Mouse (Mus musculus): Measurements from ENCODE around the gene C130060K24Rik. TPM values are rescaled to one million over a fixed set of nuclear protein-coding genes. Genes with fewer than 3 reads are reported as not detected.
A peak's percentile ranks its signal among the peaks of the same experiment; 100 is the strongest.

Gene C130060K24Rik
- total RNA-seq (2015) = not detected in 2 replicates
- total RNA-seq (2017) = not detected in 2 replicates

DNA sequence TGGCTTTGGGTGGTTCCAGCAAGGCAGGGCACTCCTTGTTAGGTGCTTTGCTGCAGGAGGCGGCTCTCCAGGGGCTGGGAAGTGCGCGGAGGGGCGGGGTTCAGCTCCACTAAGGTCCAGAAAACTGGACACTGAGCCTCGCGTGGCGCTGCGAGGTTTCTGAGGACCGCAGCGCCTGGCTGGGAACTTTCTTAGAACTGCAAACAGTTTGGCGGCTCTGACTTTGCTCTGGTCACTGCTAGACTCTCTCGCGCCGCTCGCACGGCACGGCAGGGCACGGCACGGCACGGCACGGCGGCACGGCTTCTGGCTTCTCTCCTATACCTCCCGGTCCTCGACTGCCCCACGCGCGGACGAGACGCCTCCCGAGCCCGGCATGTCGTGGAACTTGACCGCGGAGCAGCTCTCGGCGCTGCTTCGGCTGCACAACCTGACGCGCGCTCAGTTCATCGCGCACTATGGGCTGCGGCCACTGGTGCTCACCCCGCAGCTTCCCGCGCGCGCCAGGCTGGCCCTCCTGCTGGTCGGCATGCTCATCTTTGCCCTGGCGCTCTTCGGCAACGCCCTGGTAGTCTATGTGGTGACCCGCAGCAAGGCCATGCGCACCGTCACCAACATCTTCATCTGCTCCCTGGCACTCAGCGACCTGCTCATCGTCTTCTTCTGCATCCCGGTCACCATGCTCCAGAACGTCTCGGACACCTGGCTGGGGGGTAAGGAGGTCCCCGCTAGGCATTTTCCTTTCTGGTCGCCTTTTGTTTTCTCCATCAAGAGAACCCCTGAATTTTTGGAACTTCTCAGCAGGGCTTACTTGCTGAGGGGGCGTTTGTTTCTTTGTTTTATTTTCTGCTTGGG is at the start of gene C130060K24Rik:
TSS of gene C130060K24Rik (plus strand) at position 188 of the 855 bp plus-strand sequence.
- ATAC-seq (replicated peaks; ENCODE audit: poor library complexity) = peak; percentile 60

DNA sequence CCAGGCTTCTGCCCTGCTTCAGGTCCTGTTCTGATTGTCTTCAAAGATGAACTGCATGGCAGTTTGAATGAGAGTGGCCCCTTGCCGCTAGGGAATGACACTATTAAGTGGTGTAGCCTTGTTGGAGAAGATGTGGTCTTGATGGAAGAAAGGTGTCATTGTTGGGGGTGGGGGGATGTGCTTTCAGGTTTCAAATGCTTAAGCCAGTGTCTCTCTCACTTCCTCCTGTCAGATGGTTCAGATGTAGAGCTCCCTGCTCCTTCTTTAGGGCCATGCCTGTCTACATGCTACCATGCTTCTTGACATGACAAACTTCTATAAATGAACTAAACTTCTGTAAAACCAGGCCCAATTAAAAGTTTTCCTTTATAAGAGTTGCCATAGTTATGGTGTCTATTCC is 46.7 kb upstream of the C130060K24Rik start:
- no peak for ATAC-seq (replicated peaks; ENCODE audit: poor library complexity)

DNA sequence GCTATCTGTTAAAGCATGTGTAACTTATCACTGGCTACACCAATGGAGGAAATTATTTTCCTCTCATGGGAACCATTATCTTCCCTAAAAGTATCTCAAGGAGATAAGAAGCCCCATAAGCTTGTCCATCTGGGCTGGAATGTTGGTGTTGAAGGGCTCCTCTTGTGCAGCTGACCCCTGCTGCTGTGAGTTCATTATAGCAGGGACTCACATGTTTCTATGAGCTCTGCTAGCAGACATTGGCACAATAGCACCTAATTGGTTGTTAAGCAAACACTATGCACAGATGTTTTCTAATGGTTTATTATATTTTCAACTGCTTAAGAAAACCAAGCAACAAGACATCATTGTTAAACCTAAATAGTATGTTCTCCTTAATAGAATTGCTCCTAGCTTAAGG is 41.5 kb upstream of the C130060K24Rik start:
- ATAC-seq (replicated peaks; ENCODE audit: poor library complexity) = no peak

DNA sequence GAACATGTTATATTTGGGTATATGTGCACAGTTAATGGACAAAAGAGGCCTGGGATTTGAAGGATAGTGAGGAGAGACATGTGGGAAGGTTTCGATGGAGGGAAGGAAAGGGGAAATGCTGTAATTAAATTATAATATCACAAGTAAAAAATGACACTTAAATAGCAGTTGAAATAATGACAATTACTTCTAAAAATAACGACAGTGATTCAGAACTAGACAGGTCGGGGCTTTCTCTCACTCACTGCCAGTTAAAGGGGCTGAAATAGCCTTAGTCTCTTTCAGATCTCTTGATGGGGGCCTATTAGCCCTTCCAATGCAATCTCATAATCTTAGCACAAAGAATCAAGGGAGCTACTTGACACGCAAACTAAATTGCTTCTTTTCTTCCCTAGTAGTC is 39.5 kb upstream of the C130060K24Rik start:
- no peak for ATAC-seq (replicated peaks; ENCODE audit: poor library complexity)

DNA sequence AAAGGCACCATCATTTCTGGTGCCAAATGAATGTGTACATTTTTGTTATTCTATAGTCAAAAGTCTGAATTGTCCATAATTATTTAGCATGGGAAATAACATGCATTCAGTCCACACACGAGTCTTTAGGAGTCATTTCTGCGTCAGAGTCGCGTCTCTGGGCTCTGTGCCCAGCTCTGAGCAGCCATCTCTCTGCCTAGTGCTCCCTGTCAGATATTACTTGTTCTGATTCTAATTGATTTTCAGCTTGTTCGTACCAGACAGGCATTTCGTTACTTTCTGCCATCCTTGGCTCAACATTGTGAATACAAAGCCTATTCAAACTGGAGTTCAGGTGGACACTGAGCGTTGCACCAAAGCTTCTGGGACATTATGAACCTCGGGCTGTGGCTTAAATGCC is 33.2 kb upstream of the C130060K24Rik start:
- no peak for ATAC-seq (replicated peaks; ENCODE audit: poor library complexity)

DNA sequence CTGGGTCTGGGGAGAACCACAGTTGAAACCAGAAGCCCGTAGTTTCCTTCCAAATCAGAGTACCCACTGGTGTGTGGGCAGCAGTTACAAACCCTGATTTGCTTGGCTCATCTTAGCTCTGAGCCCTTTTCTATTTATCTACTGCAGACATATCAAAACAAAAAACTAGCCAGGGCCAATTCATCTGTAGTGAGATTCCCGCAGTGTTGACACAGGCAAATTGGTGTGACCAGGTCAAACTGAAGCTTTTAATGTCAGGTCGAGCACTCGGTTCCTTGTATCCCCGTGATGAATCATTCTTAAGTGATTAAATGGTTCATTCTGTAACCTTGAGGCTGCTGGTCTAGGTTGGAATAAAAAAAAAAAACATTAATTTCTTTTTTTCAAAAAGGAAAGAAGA is 32.6 kb upstream of the C130060K24Rik start:
- no peak for ATAC-seq (replicated peaks; ENCODE audit: poor library complexity)

DNA sequence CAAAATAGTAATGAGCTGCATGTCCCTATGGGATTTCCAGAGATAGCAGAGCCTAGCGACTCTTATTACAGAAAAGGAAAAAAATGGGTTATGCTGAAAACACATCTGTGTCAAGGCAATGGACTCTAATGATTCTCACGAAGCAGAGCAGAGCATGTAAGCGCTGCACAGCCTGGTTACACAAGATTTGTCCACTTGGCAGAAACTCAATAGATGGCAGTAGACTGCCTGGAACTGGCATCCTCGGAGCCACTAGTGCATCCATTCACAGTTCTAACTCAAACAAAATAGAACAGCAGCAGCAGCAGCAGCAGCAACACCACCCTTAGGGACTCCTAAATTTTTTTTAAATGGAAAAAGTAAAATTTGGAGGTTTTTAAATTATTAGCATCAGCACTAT is 29.3 kb upstream of the C130060K24Rik start:
- ATAC-seq (replicated peaks; ENCODE audit: poor library complexity) = no peak

DNA sequence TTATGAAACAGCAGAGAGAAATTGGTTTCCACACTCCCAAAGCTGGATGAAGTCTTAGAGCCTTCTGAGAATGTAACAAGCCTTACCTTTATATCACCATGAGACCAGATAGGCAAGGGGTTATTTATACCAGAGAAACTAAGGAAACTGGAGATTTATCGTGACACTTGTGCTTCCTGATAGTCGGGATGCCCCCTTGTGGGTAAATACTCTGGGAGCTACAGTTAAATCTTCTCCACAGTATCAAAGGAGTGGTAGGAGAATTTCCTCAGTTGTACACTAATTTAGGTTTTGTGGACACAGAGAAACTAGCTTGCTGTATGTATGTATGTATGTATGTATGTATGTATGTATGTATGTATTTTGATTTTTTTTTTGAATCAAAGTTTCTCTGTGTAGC is 5.0 kb upstream of the C130060K24Rik start:
- no peak for ATAC-seq (replicated peaks; ENCODE audit: poor library complexity)

DNA sequence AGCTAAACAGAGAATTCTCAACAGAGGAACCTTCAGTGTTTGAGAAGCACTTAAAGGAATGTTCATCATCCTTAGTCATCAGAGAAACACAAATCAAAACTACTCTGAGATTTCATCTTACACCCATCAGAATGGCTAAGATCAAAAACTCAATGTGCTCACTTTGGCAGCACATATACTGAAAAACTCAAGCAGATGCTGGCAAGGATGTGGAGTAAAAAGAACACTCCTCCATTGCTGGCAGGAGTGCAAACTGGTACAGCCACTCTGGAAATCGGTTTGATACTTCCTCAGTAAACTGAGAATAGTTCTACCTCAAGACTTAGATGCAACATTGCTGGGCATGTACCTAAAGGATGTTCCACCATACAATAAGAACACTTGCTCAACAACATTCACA is 41.0 kb downstream of the C130060K24Rik start:
- no peak for ATAC-seq (replicated peaks; ENCODE audit: poor library complexity)

DNA sequence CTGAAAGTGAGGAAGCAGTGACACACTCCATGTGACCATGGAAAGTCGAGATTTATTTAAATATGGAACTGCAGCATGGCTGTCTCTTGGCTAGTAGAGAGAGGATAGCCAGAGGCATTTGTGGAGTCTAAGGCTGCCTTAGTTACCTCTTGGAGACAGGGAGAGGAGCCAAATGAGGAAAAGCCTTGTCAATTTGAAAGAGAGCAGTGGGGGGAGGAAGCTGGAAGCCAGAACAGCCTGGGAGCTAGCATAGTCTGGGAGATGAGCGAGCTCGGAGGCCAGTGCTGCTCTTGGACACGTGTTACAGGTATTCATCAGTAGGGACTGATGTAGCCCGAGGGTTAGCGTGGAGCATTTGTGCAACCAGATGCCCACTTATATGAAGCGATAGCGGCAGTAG is 46.2 kb downstream of the C130060K24Rik start:
- no peak for ATAC-seq (replicated peaks; ENCODE audit: poor library complexity)

DNA sequence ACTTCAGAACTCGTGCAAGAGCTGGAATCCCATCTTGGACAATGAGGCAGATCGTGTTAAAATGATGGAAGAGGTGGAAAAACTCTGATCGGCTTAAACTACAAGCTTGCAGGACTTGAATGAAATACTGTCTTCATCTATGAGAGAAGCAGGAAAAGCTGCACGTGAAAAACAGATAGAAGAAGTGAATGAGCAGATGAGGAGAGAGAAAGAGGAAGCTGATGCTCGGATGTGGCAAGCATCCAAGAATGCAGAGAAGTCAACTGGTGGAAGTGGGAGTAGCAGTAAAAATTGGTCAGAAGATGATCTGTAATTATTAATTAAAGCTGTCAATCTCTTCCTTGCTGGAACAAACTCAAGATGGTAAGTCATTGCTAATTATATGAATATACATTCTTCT is 52.3 kb downstream of the C130060K24Rik start:
- peak; percentile 50 for ATAC-seq (replicated peaks; ENCODE audit: poor library complexity)

DNA sequence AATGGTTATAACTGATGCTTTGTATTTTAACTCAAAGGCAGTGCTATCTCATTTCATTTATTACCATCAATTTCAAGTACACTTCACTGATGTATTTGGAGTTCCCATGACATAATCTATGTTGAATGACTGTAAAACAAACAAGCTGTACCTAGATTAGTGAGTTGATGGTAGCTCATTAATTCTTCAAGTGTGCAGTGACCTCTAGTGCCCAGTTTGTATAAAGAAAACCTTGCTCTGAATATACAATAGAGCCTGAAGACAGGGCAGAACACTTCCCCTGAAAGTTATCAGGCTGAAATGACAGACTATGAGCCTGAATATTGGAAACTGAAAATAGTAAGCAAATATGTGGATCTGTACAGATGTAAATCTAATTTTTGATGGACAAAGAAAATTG is 72.6 kb downstream of the C130060K24Rik start:
- peak; percentile 89 for ATAC-seq (replicated peaks; ENCODE audit: poor library complexity)

DNA sequence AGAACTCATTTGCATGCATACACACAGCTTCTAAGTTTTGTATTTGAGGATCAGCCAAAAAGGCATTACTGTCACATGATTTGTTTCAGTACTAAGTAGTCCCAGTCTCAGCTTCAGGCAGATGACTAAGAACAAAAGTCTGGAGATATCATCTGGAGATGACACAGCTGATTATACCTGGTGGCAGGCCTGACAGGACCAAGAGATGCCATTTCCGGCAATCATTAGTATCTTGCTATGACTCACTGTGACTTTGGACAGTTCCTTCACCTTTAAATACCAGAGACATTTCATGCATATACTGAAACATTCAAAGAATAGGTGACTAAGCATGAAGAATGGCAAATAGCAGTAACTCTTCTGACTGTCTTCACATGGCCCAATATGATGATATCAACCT is 84.4 kb downstream of the C130060K24Rik start:
- ATAC-seq (replicated peaks; ENCODE audit: poor library complexity) = no peak

DNA sequence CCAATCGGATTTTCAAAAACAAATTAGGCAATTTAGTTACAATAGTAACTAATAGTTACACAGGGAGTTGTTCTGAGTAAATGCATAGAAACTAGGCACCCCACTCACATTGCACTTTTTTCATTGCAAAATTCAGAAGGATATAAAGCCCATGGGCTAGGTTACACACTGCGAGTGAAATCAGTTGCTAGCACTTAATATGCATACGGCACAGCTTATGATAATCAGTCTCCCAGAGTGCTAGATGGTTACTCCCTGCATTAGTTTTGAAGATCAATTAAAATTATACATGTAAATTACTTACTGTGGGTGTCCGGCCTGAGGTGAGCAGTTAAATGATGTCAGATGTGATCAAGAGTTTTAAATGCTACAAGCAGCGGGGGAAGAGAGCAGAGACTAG is 89.4 kb downstream of the C130060K24Rik start:
- no peak for ATAC-seq (replicated peaks; ENCODE audit: poor library complexity)

DNA sequence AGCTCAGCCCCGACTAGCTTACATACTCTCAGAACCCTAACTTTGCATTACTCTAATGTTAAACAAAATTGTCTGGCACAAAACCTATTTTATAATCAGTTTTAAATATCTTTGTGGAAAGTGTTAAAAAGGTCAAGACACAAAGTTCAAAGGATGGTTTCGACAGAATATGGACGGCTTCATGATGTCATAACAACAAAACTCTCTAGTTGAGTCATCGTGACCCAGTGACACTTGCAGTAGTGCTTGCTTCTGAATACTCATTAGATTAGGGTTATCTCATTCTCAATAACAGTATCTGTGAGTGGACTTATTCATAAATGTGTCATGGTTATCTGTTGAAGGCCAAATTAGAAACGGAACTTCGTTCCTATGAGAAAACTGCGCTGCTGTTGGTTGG is 91.5 kb downstream of the C130060K24Rik start:
- no peak for ATAC-seq (replicated peaks; ENCODE audit: poor library complexity)

DNA sequence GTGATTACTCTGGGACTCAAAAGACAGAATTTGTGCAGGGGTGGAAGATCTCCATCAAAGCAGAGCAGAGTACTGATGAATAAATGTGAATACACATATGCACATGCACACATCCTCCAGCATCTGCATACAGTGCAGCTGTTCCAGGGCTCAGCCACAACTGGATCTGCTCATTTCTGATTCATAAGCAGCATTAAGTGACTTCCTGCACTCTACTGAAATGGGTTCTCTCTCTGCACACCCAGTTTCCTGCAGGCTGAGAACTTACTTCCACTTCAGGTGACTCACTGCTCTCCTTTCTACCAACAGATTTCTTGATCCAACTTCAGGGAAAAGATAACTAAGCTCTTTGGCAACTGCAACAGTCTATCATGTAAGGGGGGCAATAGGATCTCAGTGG is 117.9 kb downstream of the C130060K24Rik start:
- ATAC-seq (replicated peaks; ENCODE audit: poor library complexity) = no peak

Other genes starting within 250 kb of the C130060K24Rik start
- 0.30 and 1.3 TPM in 2 replicates for gene Hpgds, start 236.2 kb upstream of the C130060K24Rik start, total RNA-seq (2015)
- 0.37 and 0.84 TPM in 2 replicates for gene Hpgds, start 236.2 kb upstream of the C130060K24Rik start, total RNA-seq (2017)
- 1.1 TPM in 2 replicates for gene Tnip3, start 144.2 kb downstream of the C130060K24Rik start, total RNA-seq (2015)
- 3.5 and 11.8 TPM in 2 replicates for gene Tnip3, start 144.2 kb downstream of the C130060K24Rik start, total RNA-seq (2017)